Mouse (Mus musculus): Measurements from ENCODE around the gene Ednrb.
"Not testable (repeated sequence)": the region's sequence is repeated elsewhere in the genome, so short reads cannot be mapped to it uniquely, and the experiment has no call there.

The Ednrb gene

GRCm38 (mm10) chr14:103816637-103817308, 27.4 kb downstream of the Ednrb start:
- no peak for DNase-seq

GRCm38 (mm10) chr14:103815542-103815941, 28.7 kb downstream of the Ednrb start:
- DNase-seq, result no peak

DNA sequence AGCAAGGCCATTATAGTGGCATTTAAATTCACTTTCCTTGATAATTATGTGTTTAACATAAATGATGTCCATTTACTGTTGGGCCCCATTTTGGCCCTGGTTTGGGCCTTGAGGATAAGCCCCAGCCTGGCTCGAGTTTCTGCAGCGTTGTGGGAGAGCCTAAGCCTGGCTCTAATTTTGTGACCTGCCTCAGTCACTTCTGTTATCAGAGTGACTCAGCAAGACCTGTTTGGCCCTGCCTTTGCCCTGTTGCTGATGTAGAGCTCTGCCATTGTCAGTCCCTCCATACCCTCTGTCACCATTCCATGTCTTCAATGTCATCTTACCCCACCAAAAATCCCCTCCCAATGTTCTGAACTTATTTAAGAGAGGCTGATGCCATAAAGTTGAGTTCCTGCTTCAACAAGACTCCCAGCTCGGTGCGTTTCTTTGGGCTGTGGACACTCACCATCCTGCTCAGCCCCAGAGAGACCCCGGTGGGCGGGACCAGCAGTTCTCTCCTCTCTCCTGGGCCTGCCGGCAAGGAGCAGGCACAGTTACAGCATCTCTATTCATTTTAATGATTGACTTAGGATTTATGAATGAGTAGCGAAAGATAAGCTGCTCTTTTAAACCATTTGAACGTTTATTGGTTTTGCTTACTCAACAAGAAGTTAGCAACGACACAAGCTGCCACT, 30.0 kb downstream of the Ednrb start:
- no peak for DNase-seq

DNA sequence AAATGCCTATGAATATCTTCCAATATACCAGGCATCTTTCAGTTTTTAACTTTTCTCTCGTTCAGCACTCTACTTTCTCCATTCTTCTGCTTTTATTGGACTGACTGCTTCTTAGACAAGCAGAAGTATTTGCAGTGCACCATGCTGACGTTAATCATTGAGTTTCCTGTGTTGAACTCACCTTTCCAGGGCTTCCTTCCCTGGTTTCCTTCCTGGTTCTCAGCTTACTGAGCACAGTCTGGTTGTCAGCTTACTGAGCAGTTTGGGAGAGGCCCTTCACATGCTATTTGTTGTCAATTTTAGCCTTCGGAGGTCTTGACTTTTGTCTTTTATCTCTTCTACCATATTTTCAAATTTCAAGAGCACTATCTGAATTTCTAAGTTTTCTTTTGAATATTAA, 31.0 kb downstream of the Ednrb start:
- DNase-seq, result no peak

DNA sequence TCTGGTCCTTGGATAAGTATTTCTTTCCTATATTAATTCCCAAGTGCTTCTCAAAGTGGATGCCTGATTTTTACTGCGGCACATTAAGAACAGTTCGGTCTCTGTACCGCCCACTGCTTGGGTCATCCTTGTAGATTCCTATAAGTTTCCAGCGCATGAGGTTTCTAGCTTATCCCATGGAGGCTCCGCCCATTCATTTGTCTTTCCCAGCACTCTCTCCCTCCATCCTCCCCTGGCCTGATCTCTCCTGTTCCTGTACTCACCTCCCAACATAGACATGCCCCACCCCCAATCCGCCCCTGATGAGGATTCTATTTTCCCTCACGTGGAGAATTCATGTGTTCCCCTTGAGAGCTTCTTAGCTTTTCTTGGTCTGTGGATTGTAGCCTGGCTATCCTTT, 32.9 kb downstream of the Ednrb start:
- DNase-seq, result no peak

- DNase-seq, result no peak
Observed at GRCm38 (mm10) chr14:103803907-103804659, 40.1 kb downstream of the Ednrb start.

GRCm38 (mm10) chr14:103797123-103797522, 47.1 kb downstream of the Ednrb start:
- no peak for DNase-seq

DNA sequence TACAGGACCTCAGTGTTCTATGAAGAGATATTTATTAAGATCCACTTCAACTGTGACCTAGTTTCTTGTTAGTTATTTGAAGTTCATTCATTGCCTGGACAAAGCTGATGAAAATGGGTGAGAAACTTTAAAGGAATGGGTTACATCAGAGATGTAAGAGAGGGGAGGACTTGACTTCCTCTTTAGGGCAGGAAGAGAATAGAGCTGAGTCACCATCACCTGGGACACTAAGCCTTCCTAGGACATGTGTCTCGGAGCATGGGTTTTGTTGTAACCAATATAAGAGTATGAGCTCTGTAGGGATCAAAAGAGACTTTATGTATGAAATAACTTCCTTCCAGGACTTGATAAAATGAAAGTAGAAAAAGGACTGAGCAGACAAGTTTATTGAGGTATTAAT, 48.6 kb downstream of the Ednrb start:
- no peak for DNase-seq

DNA sequence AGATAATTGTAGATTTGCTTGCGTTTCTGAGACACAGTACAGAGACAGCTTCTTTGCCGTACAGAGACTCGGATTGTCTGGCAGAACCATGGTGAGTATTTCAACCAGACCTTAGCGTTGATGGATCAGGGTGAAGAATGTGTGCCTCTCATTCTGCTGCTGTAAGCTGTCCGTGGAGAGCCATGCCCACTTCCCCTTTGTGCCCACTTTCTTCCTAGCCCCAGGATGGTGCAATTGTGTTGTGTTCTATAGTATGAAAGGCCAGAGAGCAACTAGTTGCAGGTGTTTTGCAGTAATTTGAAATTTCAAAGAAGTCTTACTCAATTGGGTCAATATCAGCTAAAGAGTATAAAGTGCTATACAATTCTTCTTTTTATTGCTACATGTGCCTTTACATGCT, 50.8 kb downstream of the Ednrb start:
- no peak for DNase-seq

- no peak for DNase-seq
Observed at GRCm38 (mm10) chr14:103792726-103793125, 51.5 kb downstream of the Ednrb start.

GRCm38 (mm10) chr14:103787547-103787946, 56.7 kb downstream of the Ednrb start:
- no peak for DNase-seq

DNA sequence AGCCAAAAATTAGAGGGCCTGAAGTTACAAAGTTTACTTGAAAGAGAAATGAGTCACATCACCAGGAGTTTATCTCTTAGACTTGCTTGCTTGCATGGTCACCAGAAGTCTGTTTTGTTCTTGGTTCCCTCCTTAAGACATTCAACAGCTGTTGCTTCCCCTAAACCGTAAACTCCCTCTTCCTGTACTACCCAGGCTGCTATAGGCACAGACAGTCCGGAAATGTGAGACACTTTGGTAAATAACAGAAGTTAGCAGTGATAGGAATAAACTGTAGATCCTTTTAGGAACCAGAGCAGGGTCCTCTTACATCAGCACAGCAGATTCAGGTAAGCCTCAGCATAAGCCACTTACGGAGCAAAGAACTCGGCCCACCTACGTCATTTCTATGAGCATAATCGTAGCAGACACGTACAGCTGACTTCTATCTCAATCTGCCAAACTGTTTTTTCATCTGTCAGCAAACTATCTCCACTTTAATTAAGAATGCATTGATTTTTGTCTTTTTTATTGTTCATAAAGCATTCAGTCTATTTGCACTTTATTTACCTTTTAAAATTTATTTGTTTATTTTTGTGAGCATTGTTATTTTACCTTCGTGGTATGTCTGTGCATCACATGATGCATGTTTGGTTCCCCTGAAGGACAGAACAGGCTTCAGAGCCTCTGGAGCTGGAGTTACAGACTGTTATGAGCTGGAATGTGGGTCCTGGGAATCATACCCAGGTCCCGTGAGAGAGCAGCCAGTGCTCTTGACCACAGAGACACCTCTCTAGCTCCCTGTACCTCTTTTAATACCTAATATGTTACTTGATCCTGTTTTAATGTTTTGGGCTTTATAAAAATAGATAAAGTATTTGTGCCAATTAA, 58.9 kb downstream of the Ednrb start:
- DNase-seq, result no peak

DNA sequence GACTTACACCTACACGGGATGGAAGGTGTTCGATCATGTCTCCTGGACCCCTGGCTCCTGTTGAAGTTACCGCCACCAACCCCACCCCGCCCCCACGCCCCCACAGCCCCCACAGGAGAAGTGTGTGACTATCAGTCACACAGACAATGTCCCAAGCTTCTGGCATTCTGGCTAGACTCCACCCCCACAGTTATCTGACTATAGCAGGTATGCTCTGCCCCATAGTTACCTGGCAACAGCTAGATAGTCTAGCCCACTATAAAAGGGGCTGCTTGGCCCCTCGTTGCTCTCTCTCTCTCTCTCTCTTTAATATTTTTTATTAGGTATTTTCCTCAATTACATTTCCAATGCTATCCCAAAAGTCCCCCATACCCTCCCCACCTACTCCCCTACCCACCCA, 63.9 kb downstream of the Ednrb start:
- not testable (repeated sequence) for DNase-seq

DNA sequence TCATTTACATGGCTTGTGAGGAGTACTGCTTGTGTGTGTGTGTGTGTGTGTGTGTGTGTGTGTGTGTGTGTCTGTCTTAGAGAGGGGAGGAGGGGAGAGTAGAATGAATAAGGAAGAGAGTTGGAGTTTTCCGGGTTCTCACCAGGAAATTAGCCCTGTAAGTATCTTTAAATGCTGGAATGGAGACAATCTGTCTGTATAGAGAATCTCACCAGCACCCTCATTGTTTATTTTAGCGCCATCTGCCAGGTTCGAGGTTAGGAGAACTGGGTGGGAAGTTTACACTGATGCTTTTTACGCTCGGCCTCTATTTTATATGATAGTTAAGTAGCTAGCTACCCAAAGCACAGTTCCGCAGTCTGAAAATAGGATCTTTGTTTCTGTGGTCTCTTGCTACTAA, 64.9 kb downstream of the Ednrb start:
- DNase-seq, result no peak

- DNase-seq, result no peak
Observed at GRCm38 (mm10) chr14:103778533-103779151, 65.6 kb downstream of the Ednrb start.

DNA sequence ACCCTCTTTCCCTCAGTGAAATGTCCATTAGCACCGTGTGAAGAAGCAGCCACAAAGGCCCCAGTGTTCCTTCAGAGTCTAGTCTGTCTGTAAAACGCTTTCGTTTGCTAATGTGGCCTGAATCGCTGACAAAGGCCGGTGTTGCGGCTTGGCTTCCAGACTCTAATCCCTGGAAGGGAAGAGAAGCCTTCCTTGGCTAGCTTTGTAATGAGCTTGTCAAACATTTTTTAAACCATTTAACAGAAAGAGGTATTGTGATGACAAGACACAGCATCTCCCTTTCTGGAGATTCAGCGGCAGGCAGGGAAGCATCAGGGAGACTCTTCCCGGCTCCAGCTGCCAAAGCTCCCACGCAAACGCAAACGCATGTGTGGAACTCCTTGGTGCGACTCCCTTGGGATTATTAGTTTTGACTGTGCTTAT, 66.2 kb downstream of the Ednrb start:
- peak; percentile 59 for DNase-seq

GRCm38 (mm10) chr14:103777386-103777785, 66.8 kb downstream of the Ednrb start:
- DNase-seq, result no peak

GRCm38 (mm10) chr14:103769319-103770245, 74.6 kb downstream of the Ednrb start:
- no peak for DNase-seq

DNA sequence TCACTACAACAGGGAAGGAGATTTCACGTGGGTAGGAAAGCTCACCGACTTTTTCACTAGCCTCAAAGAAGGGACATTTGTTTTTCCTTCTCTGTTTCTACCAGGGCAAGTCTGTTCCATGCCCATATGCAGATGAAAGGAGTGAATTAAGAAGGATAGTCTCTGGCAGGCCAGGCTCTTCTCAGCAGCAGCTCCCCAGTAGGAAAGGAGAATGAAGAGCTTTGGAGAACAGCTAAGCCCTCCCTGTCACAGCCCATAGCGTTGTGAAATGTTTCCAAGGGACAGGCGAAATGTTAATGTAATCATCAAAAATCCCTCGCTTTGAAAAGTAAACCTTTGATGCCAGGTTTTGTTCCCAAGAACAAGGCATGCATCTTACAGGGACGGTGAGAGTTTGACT, 76.7 kb downstream of the Ednrb start:
- no peak for DNase-seq
